Mouse (Mus musculus) neural tube, embryonic 10.5 days (tissue): ENCODE results near the gene Gm9999.

Source experiments
- DNase-seq: peaks from one replicate; pipeline ENCODE4 v3.0.0-alpha.2; 2017; ENCODE audit warnings: low spot score; ENCODE audit errors: extremely low spot score

The Gm9999 gene

DNA sequence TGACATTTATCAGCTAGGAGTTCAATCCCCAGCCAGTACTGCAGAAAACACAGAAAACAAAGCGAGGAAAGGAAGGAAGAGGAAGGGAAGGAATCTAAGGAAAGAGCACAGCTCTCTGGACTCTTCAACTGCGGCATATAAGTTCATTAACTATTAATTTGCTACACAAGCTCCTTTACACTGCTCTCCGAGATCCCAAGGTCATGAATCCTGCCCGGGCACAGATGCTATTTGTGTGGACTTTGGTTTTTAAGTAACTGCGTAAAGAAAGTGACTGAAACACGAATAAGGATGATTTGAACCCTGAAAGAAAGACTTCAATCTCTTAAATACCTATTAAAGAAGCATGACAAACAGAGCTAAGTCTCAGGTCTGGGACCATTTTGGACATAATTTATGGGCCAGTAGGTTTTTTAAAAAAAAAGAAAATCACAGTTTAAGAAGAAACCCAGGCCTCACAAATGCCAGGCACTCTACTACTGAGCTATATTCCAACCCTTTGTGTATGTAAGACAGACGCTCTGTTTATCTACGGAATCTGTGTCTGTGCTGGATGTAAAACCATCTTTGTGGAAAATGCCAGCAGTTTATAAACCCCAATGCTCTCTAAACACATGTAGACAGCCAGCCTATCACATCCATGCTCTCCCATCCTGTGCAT lies 16.7 kb downstream of the Gm9999 start:
- DNase-seq = no peak

DNA sequence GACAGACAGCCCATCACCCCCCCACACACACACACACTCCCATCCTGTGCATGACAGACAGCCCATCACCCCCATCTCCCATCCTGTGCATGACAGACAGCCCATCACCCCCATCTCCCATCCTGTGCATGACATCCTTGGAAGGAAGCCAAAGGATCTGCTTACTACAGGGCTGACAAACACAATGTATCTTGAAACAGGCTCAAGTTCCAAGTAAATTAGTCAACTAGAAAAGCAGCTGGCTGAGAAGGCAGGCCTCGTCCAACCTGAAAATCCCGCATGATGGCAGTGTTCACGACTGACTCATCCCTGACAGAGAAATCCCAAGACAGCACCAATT lies 17.2 kb downstream of the Gm9999 start:
- no peak for DNase-seq

DNA sequence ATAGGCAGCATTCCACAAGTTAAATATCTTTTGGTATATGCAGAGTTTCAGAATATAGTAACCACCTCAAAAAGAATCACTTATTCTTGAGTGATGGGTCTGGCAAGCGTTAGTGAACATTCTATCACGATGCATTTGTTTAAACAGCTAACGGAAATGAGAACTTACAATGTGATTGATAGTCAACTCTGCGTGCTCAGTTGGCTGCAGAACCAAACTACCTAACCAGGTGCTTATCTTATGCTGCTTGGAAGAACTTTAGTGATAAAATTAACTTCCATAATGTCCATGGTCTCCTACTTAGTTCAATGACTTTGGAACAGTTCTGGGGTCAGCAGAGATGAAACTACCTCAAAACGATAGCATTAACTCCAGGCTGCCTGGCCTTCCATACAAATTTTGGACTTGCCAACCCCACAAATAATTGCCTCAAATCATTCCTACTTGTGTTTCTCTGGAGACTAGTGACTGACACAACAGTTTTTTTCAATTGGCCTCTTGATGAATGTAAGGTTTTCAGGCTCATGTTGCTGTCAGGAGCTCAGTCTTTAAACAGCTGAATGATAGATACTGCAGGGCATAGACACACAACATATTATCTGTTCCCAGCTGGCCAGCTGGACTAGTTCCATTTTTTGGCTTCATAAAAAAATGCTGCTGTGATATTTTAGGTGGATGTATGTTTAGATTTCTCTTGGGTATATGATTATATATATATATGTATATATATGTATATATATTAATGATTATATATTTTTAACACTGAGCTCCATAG lies 17.9 kb downstream of the Gm9999 start:
- DNase-seq = no peak

DNA sequence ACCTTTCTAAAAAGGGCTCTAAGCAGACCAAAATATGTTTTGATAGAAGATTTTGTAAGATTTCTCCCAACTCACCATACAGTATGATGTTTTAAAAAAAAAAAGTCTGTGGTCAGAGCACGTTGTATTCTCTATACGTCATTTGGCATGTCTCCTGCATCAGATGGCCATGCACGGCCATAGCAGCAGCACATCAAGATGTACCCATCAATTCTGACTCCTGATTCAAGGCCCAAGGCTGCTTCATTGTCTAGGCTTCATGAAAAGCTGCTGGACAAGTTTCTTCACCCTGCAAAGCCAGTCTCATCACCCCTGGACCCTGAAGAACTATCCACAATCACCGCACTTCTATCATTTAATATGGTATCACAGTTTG lies 18.5 kb downstream of the Gm9999 start:
- no peak for DNase-seq

DNA sequence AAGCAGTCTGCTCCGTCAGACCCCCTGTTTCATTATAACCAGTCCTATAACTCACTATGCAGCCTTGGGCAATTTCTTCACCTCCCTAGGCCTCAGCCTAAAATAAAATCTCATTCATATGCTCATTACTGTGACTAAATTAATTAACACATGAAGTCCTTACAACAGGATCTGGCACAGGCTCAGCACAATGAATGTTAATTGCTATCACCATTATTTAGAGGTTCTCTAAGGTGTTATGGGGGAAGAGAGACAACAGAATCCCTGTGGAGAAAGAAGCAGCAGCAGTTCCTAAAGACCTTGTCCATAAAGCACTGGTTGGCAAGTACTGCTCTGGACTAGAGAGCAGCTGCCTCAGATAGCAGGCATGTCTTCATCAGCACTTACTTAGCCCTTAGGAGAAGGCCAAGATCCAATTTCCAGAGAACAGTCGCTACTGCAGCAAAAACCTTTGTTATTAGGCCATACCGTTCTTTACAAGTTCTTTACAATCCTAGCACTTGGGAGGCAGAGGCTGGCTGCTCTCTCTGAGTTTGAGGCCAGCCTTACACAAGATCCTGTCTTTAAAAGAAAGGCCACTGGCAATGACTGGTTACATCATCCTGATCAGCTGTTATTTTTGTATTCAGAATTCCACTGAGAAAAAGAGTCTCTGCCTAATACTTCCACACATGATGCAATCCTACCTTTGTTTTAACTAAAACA lies 20.2 kb downstream of the Gm9999 start:
- no peak for DNase-seq

DNA sequence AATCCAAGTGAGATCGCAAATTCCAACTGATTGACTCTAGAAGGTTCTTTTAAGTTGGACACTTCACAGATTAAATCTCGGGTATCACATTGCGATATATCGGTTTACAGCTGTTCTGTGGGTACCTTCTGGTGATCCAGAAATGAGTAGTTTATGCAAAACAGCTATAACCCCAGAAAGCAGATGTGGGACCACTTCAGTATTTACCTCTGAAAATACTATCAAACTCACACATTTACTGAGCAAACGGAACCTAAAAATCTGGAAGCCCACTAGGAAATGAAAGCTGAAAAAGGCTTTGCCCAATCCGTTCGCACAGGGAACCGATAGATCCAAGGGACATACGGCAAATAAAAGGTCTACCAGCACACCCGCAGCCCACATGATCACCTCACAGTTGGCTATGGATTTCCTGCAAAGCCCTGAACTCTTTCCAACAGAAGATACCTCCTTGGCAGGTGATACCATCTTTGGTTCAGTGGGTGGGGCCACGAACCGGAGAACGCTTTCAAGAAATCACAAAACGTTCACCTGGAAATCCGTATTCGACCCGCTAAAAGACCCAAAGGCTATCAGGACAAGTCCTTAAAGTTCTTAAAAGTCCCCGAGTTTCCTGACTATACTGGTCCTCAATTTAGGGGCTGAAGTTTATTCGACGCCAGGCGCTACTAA lies 23.9 kb downstream of the Gm9999 start:
- no peak for DNase-seq

DNA sequence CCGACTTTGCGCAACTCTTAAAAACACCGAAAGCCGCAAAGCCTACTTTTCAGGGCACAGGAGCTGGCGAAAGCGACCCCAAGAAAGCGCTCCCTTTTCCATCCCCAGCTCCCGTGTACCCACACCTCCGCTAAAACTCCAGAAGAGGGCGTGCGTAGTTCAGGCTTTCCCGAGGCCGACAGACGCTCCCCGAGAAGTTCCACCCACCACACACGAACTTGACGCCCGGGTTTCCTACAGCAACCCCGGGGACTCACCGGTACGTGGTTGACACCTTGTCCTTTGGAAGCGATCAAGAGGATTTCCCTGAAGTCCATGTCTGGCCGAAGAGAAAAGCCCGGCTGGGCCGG lies 24.4 kb downstream of the Gm9999 start:
- DNase-seq = no peak

DNA sequence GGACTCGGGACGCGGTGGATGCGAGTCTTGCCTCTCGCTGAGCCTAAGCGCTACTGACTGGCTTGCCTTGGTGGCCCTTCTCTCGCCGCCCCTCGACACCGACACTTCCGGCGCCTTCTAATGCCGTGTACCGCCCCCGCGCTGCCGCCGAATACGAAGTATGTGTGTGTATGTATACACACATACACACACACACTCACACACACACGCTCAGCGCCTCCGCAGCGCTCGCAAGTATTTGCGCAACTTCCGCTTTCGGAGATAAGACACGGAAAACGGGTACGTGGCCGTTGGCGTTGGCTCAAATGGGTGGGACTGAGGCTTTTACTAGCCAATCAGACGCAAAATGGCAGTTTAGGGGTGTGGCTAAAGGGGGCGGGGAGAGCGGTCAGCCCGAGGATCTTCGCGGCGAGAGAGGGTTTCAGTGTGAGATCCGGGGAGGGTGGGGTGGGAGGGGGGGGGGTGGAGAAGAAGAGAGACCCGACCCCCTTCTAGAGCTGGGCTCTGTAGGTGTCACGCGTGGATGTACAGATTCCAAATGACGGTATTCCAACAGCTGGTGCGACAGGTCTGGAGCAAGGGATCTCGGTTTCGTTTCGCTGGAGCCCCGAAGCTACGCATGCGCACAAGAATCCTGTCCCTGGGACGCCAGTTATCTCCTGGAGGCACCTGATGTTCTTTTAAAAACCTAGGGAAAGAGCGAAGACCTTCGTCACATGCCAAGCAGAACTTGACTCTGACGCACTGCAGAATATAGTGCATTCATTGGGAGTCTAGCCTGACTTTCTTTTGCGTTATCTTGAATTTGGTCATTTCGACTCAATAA lies 25.0 kb downstream of the Gm9999 start, which contains the start of gene Spty2d1:
Spty2d1 (minus strand) TSS at position 244 of the 826 bp plus-strand sequence.
- peak; percentile 97 for DNase-seq

DNA sequence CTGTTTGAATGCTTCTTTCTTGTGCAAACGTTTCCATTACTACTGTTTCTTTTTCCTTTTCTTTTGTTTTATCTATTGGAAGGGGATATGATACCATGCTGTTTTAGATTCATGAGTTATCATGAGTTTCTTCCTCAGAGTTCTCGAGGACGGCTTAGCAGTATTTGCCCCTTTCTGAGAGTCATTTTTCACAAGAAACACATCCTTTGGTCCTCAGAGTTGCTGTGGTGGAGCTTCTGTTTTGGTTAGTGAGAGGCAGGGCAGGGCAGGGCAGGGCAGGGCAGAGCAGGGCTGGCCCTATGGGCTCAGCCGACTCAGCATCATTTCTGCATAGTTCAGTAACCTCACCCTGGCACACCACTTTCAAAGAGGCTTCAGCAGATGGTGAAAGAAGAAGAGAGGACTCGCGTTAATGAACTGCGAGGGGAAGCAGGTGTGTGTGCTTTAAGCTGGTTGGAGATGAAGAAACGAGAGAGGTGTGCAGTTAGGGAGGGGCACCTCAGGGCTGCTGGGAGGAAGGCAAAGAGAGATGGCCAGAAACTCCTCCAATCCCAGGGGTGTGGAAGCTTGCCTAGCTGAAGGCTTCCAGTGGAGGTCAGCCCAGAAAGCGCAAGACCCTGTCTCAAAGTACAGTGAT lies 29.9 kb downstream of the Gm9999 start:
- no peak for DNase-seq

DNA sequence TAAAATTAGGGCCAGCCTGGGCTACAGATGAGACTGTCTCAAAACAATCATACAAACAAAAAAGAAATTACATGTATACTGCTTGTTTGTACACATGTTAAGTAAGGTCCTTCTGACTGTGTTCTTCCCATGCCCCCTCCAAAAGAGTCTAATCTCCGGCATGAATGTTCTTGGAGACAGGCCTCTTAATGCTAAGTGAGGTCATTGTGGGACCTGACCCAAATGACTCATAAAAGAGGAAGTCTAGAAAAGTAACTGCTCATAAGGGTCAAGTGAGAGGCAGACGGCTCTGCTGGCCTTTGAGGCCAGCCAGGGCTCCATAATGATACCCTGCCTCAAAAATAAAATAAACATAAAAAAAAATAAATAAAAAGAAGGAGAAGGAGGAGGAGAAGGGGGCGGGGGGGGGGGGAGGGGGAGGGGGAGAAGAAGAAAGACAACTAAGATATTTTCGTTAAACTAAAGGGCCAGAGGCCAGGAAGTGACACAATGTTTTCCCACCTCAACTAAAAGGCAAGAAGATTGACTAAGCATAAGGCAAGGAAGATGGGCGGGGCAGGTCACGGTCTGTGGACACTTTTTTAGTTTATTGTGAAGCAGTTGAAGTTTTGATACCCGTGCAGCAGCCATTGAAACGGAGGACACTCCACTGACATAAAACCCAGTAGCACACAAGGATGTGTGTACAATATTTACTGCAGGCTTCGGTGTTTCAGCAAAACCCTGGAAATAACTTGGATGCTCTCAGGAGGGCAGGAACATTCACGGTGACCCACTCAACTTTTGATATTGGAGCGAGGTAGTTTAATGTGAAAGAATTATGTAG lies 31.4 kb downstream of the Gm9999 start:
- no peak for DNase-seq

DNA sequence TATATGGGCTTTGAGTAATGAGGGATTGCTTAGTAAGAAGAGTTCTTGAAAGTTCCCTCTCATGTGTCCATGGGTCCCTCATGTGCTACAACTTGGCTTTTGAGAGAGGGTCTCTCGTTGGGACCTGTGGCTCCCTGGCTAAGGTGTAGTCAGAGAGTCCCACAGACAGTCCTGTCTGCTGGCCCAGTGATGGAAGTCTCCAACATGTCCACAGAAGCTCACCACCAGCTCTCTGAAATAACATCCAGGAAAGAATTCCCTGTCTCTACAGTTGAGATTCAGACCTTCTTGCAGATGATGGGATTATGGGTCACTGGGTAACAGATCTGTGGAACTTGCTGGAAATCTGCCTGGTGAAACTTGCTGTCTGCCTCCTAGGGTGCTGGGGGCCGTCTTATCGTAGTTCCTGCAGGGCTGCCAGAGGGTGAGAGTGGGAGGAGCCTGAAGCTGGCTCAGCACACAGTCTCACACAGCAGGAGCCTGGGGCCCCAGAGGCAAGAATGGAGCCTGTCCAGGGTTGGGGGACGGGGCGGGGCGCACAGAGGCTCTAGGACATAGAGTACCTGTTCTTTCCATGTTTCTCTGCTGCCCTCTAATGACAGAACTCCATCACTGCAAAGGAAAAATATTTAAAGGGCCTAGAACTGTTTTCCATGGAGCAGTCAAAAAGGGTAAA lies 32.1 kb downstream of the Gm9999 start:
- peak; percentile 70 for DNase-seq

DNA sequence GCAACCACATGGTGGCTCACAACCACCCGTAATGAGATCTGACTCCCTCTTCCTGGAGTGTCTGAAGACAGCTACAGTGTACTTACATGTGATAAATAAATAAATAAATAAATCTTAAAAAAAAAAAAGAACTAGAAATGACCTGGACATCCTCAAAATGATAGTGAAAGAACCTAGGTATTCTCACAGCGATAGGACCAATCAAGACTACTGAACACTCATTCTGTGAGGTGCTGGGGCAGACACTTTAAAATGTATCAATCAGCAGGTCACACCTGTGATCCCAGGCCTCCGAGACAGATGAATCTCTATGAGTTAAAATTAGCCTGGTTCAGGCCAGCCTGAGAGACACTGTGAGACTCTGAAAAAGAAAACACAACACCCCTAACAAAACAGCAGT lies 33.2 kb downstream of the Gm9999 start:
- DNase-seq = no peak

DNA sequence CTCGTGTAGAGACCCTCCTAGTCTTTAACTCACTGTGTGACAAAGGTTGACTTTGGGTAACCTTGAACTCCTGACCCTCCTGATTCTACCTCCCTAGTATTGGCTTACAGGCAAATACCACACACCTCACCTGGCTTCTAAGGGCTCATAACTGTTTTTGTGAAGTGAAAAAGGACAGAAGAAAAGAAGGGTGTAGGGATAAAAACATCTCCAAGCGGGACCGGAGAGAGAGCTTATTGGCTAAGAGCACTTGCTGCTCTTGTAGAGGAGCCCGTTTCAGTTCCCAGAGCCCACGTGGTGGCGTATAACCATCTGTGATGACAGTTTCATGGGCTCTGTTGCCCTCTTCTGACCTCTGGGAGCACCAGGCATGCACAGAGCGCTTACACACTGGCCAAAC lies 33.8 kb downstream of the Gm9999 start:
- no peak for DNase-seq

DNA sequence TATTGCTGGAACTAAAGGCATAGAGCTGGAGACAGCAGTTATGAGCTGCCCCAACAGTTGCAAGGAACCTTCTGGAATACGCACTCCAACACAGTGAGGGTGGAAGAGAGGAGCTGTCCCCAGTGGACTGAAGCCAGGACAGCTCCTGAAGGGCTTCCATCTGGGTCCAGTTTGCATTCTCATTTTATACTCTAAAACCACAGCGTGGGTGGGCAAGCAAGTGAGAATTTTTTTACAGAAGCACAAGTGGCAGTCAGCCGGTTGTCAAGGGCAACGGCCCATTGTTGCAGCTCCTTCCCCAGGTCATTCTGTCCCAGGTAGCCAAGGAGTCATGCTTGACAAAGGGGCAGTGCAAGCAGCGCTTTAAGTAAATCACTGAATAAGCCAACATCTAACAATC lies 36.3 kb downstream of the Gm9999 start:
- DNase-seq = no peak

DNA sequence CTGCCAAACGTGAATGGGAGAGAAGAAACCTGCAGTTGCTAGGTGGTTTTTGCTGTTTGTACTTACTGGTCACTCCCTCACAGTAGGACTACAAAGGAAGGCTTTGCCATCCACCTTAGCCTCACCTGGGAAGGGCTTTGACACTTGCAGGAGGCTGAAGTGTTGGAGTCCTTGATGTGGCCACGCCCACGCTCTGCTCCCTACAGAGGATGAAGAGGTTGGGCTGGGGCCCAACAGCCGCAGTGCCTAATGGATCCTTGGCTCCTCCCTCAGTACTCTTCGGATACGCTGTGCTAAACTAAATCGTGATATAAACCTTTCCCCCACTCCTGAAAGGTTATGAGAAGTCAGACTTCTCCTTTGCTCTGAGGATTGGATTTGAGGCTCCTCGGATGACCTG lies 37.6 kb downstream of the Gm9999 start:
- no peak for DNase-seq

DNA sequence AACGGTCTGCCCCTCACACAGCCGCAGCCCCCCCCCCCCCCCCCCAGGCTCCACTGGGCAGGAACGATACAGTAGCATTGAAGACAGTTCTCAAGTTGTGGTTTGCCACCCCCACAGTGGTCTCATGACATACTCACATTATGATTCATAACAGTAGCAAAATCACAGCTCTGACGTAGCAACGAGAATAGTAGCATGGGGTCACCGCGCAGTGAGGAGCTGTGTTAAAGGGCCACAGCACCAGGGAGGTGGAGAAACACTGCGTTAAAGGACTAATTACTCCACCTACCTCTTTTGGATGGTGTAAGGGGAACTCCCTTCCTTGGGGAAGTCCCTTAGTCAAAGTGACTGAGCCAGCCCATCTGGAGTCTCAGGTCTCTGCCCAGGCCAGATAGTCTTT lies 39.1 kb downstream of the Gm9999 start:
- DNase-seq = no peak

DNA sequence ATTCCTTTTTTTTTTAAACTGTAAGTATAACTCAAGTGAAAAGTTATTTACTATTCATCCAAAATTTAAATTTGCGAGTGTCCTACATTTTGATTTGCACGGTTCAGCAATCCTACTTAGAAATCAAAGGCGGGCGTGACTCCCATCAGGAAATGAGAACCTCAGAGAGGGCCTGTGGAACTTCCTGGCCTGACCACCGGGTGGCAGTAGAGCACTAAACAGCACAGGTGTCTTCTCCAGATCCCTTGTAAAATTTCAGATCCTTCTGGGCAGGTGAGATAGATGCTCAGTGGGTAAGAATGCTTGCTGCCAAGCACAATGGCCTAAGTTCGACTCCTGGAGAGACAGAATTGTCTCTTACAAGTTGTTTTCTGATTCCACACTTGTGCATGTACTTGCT lies 40.1 kb downstream of the Gm9999 start:
- DNase-seq = peak; percentile 87

DNA sequence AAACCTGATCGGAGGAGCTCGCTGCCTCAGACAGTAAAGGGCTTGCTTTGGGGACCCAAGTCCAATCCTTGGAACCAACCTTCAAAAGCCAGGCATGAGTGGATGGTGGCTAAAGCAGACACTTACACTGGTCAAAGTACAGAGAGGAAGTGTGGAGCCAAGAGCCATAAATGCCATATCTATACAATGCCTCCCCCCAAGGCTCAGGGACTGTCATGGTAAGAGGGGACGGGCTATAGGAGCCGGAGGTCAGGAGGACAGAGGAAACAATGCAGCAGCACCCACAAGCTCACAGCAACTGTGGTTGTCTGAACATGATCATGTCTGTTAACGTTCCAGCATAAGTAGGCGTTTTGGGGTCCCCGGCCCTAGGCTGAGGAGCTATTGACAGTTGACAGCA lies 41.1 kb downstream of the Gm9999 start:
- no peak for DNase-seq

DNA sequence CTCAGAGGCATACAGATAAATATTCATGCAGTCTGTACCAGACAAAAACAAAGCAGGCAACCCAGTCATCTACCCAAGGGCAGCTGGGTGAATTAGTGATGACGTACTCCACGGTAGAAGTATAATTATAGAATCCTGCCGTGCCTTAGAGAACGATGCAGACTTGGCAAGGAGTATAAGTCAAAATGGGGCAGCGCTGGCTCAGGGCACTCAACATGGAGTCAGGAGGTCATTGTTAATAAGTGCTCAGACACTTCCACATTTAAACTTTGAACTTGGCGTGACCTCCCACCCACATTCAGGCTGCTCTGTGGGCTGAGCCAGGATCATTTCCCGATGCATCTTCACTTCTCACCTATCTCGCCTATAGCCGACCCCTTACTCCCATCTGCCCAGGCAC lies 42.0 kb downstream of the Gm9999 start:
- DNase-seq = no peak
